Mouse (Mus musculus) kidney, postnatal 0 days (tissue): ENCODE measurements around the gene Oxnad1. TPM values are rescaled to one million over a fixed set of nuclear protein-coding genes. Genes with fewer than 3 reads are reported as not detected.
A peak's percentile ranks its signal among the peaks of the same experiment; 100 is the strongest.

ENCODE experiments used
- ATAC-seq: fragments of 200-750 bp; cut with Nextera tagmentation; replicated peaks from 2 replicates; pipeline ENCODE4 v1.8.0; 2017; ENCODE audit warnings: low read depth, moderate number of reproducible peaks, moderate TSS enrichment, moderate library complexity; ENCODE audit not compliant: low FRiP score
- DNase-seq: peaks from one replicate; pipeline ENCODE4 v3.0.0-alpha.2; 2016; ENCODE audit warnings: low spot score
- H3K27ac ChIP-seq: fragments of 300-500 bp; sonication (generic); 2 replicates; pipeline ENCODE4 v1.5.1; 2014; ENCODE audit warnings: mild to moderate bottlenecking
- H3K27me3 ChIP-seq: fragments of 300-500 bp; sonication (generic); 2 replicates; pipeline ENCODE4 v1.6.1; 2014; ENCODE audit warnings: low read length, mixed read lengths; ENCODE audit not compliant: insufficient read depth
- H3K36me3 ChIP-seq: fragments of 300-500 bp; sonication (generic); 2 replicates; pipeline ENCODE4 v1.6.1; 2014; ENCODE audit warnings: low read length, mixed read lengths; ENCODE audit not compliant: insufficient read depth
- H3K4me1 ChIP-seq: fragments of 300-500 bp; sonication (generic); replicated peaks from 2 replicates; pipeline ENCODE4 v1.6.1; 2014; ENCODE audit warnings: antibody characterized with exemption, low read length, mixed read lengths; ENCODE audit not compliant: insufficient read depth
- H3K4me2 ChIP-seq: fragments of 300-500 bp; sonication (generic); 2 replicates; pipeline ENCODE4 v1.6.1; 2014; ENCODE audit warnings: mild to moderate bottlenecking, low read length, moderate library complexity, mixed read lengths
- H3K4me3 ChIP-seq: fragments of 300-500 bp; sonication (generic); replicated peaks from 2 replicates; pipeline ENCODE4 v1.5.1; 2014; ENCODE audit warnings: low read depth, low read length
- H3K9ac ChIP-seq: fragments of 300-500 bp; sonication (generic); 2 replicates; pipeline ENCODE4 v1.6.1; 2014; ENCODE audit warnings: low read depth, low read length
- H3K9me3 ChIP-seq: fragments of 300-500 bp; sonication (generic); replicated peaks from 2 replicates; pipeline ENCODE4 v1.6.1; 2016; ENCODE audit warnings: low read length, inconsistent platforms, mixed read lengths
- CTCF ChIP-seq: IDR thresholded peaks from 2 replicates; pipeline ENCODE4 v1.5.1; 2016; ENCODE audit warnings: antibody characterized with exemption, low read depth, mild to moderate bottlenecking, moderate library complexity
- WGBS: fragments of 180-500 bp; shearing (Covaris S2); extraction: QIAGEN DNeasy Blood & Tissue Kit; methylation state at CpG from one replicate; pipeline ENCODE4 v1.1.7; 2014; 5-methylcytosine and 5-hydroxymethylcytosine counted together
- polyA plus RNA-seq: library from polyadenylated mRNA; unstranded; fragments of >200 nt; fragmentation: Nextera tagmentation; extraction: Ambion mirVana; gene quantifications from 2 replicates; pipeline ENCODE4 v1.2.1, GENCODE M21; 2015

Gene Oxnad1
- polyA plus RNA-seq, 1 experiment from 2014 or later, result 31.6 TPM

GRCm38 (mm10) chr14:32145401-32145800 is 60.2 kb downstream of the Oxnad1 start:
- no peak for TF ChIP-seq CTCF
- Histone ChIP-seq H3K9ac (no peak overlapping the region), H3K27ac (no peak overlapping the region), H3K4me1 (no peaks in the 10 kb centered on the region), H3K4me3 (no peak overlapping the region), H3K4me2 (no peak overlapping the region), H3K27me3 (no peaks in the 10 kb centered on the region), H3K9me3 (no peaks in the 10 kb centered on the region), H3K36me3 (no peaks in the 10 kb centered on the region)
- no peak for DNase-seq
- 43% methylated on average over 4 of the region's 4 CpGs for WGBS
- no peak for ATAC-seq

GRCm38 (mm10) chr14:32145809-32146511 is 60.8 kb downstream of the Oxnad1 start:
- Histone ChIP-seq H3K9ac (no peak overlapping the region), H3K9me3 (no peaks in the 10 kb centered on the region), H3K27me3 (no peaks in the 10 kb centered on the region), H3K4me1 (no peaks in the 10 kb centered on the region), H3K36me3 (no peaks in the 10 kb centered on the region), H3K27ac (no peak overlapping the region), H3K4me3 (no peak overlapping the region), H3K4me2 (no peak overlapping the region)
- 56% methylated on average over 7 of the region's 7 CpGs for whole genome bisulfite sequencing
- TF ChIP-seq CTCF, result no peak
- ATAC-seq, result no peak
- DNase-seq, result peak; percentile 44

- no peaks in the 10 kb centered on the region for H3K4me1 ChIP-seq
- no peak for TF ChIP-seq CTCF
- ATAC-seq (no peak), DNase-seq (no peak)
- no peak overlapping the region for H3K27ac ChIP-seq
- no peaks in the 10 kb centered on the region for H3K27me3 ChIP-seq
- 67% methylated on average over 2 of the region's 2 CpGs for WGBS
- no peaks in the 10 kb centered on the region for H3K9me3 ChIP-seq
- no peak overlapping the region for H3K4me3 ChIP-seq
- H3K9ac ChIP-seq, result no peak overlapping the region
- no peak overlapping the region for H3K4me2 ChIP-seq
- H3K36me3 ChIP-seq, result no peaks in the 10 kb centered on the region
Observed at GRCm38 (mm10) chr14:32146578-32146977, 61.4 kb downstream of the Oxnad1 start.

GRCm38 (mm10) chr14:32150872-32151271 is 65.7 kb downstream of the Oxnad1 start:
- no peaks in the 10 kb centered on the region for H3K27me3 ChIP-seq
- 82% methylated on average over 2 of the region's 2 CpGs for WGBS
- peak; percentile 42; the same call in 1 of the 2 replicates for TF ChIP-seq CTCF
- H3K9ac ChIP-seq, result no peak overlapping the region
- H3K36me3 ChIP-seq, result no peaks in the 10 kb centered on the region
- H3K4me1 ChIP-seq, result no peaks in the 10 kb centered on the region
- ATAC-seq (no peak), DNase-seq (no peak)
- H3K4me2 ChIP-seq, result no peak overlapping the region
- no peak overlapping the region for H3K27ac ChIP-seq
- H3K9me3 ChIP-seq, result no peaks in the 10 kb centered on the region
- H3K4me3 ChIP-seq, result no peak overlapping the region

GRCm38 (mm10) chr14:32152243-32152965 is 67.2 kb downstream of the Oxnad1 start:
- no peak for ATAC-seq
- Histone ChIP-seq H3K27ac (no peak overlapping the region), H3K4me1 (no peaks in the 10 kb centered on the region), H3K4me3 (no peak overlapping the region), H3K9me3 (no peaks in the 10 kb centered on the region), H3K36me3 (no peaks in the 10 kb centered on the region), H3K9ac (no peak overlapping the region), H3K4me2 (no peak overlapping the region), H3K27me3 (no peaks in the 10 kb centered on the region)
- TF ChIP-seq CTCF, result no peak
- 85% methylated on average over 18 of the region's 18 CpGs for WGBS
- no peak for DNase-seq

Other genes with a start within 250 kb of the Oxnad1 start
- 0.28 and 0.34 TPM in 2 replicates for gene Galnt15, start 56.4 kb upstream of the Oxnad1 start, polyA plus RNA-seq
- gene Dph3, start 355 bp downstream of the Oxnad1 start, polyA plus RNA-seq, result 109 and 116 TPM in 2 replicates
- gene Msmb, start 56.6 kb downstream of the Oxnad1 start, polyA plus RNA-seq, result not detected in 2 replicates
- 97.2 and 99.1 TPM in 2 replicates for gene Ncoa4, start 74.5 kb downstream of the Oxnad1 start, polyA plus RNA-seq
- gene Timm23, start 116.5 kb downstream of the Oxnad1 start, polyA plus RNA-seq, result 305 and 316 TPM in 2 replicates
- gene Parg, start 116.6 kb downstream of the Oxnad1 start, polyA plus RNA-seq, result 33.3 and 34.8 TPM in 2 replicates
- gene Ogdhl, start 236.6 kb downstream of the Oxnad1 start, polyA plus RNA-seq, result 6.7 and 6.8 TPM in 2 replicates